Mouse (Mus musculus): ENCODE measurements around the gene Ip6k3.

DNA sequence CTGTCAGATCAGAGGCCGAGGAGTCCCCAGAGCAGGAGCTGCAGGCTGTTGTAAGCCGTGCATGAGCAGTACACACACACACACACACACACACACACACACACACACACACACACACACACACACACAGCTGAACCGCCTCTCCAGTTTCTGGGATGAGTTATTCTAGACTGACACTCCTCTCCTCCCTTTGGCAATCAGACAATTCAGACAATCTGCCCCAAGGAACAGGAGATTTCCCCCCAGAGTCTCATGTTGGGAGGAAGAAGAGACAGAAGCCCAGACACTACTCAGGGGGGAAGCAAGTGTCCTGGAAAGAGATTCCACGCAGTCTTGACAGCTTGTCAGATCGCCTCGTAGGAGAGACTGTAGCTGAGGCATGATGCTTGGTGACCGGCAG lies 28.3 kb downstream of the Ip6k3 start:
- TF ChIP-seq CTCF (IDR thresholded peaks at IDR 0.05) (no peak), EP300 (IDR thresholded peaks at IDR 0.05) (no peak)
